Mouse (Mus musculus): ENCODE measurements at regions not wholly inside any gene's neighbourhood (a gene's known extent, or its start where the extent isn't known, plus 50 kb on each side); places are given as distances from the start of the nearest gene placed in this dataset.

DNA sequence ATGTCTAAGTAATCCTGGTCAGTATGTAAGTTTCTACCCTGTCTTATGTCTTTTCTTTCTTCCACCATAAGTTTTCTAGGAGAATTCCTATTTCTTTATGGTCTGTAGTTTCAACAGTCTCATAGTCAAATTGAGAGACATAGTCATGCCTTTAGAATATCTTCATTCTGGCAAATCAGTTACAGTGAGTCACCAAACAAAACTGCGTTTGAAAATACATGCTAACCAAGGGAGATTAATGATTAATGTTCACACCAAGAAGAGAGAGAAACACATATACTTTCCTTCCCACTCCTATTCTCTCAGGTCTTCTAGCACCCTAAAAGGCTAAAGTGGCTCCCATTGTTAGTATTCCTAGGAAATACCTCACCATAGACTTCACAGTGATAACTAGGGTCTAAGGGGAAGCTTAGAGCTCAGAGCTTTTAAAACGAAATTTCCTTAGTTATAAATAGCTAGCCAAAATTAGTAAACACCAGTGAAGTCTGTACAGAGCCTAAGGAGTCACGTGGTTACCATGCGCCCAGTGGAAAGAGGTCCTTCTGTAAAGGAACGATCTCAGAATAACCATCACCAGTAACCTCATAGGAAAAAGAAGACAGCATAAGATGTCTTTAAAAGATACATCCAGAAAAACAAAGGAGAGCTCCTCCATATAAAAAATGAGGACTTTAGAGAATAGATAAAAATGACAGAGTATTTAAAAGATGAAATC lies 281.8 kb upstream of the Htr2a start:
- no peak for DNase-seq (ENCODE audit: low read depth in 2 of 2, low spot score in 2 of 2)

DNA sequence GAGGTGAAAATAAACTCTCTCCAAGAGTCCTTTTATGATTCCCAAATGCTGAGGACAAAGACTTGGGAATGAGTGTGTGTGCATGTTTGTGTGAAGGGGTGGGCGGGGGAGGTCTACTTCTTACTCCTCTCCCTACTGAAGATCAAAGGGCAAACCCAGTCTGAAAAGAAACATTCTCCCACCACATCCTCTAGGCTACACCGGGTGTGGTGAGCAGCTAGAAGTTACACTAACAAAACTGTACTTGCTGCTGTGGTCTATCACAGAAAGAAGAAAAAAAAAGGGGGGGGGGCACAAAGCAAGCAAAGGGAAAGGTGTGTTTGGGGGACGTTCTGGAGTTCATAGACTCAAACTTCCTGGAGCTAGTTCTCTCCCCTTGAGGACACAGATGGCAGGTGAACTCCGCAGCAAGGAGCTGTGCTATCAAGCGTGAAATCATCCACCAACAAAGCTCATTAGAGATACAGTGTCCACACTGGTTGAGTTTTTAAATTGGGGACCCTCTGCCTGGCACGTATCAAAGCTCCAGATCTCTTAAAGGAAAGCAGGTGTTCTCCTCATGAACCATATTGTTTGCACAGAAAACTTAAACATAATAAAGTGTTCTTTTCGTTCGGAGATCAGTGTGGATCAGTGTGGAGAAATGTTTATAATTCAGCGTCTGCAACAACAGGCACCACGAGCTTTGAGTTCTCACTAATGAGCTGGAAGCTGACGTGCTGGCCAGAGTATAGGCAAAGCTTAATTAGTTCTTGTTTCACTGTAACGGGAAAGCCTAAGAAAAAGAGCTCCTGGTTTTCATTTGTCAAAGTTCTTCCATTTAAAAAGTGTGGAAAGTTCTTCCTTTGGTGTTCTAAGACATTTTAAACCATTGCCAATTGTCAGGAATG lies 280.7 kb upstream of the Htr2a start:
- DNase-seq (ENCODE audit: low read depth in 2 of 2, low spot score in 2 of 2) = peak; percentile 13 to 34

- DNase-seq (ENCODE audit: low read depth in 2 of 2, low spot score in 2 of 2) = no peak
Observed at GRCm38 (mm10) chr14:74384481-74384880, 256.2 kb upstream of the Htr2a start.

GRCm38 (mm10) chr14:74392419-74392818 lies 248.2 kb upstream of the Htr2a start:
- DNase-seq (ENCODE audit: low read depth in 2 of 2, low spot score in 2 of 2) = no peak

- no peak for DNase-seq (ENCODE audit: low read depth in 2 of 2, low spot score in 2 of 2)
Observed at GRCm38 (mm10) chr14:74397202-74397601, 243.4 kb upstream of the Htr2a start.

- DNase-seq (ENCODE audit: low read depth in 2 of 2, low spot score in 2 of 2) = no peak
Observed at GRCm38 (mm10) chr14:74409441-74409840, 231.2 kb upstream of the Htr2a start.

- no peak for DNase-seq (ENCODE audit: low read depth in 2 of 2, low spot score in 2 of 2)
Observed at GRCm38 (mm10) chr14:74428226-74428625, 212.4 kb upstream of the Htr2a start.

DNA sequence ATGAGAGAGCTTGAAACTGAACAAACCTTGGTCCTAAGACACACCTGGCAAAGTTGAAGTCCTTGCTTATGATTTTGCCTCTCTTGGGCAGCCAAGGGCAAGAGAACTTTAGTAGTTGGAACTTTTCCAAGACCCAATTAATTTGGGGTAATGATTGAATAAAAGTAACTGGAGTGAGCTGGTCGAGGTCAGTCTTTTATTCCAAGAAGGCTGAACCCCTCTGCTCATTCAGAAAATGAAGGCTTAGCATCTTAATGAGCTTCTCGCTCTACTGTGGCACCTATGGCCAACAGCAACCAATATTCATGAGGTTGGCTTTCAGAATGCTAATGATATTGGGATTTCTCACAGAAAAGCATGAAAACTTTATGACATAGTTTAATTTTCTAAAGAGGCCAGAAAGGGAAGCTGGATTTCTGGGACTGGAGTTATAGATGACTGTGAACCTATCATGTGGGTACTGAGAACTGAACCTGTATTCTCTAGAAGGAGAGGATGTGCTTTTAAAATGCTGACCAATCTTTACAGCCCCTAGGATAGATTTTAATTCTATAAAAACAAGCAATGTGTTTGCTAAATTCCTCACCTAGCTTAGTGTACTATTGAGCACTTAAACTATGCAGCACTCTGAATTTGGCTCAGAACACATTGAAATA lies 176.5 kb upstream of the Htr2a start:
- DNase-seq (ENCODE audit: low read depth in 2 of 2, low spot score in 2 of 2) = no peak

DNA sequence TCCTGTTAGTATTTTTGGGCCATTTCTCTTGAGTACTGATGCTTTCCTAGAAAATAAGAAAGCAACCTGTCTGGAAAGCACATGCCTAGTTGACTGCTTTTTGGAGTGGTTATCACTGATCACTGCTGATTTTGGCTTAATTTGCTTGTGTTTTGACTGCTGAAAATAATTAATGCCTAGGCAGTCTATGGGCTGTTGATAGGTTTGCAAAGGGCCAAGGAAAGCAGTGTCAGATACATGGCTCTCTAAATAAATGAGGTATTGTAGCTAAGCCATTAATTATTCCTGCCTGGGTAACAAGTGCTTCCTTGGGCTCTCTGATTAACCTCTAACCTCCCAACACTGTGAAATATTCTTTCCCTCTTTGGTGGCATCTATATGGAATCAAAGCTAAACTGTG lies 145.1 kb upstream of the Htr2a start:
- no peak for DNase-seq (ENCODE audit: low read depth in 2 of 2, low spot score in 2 of 2)

DNA sequence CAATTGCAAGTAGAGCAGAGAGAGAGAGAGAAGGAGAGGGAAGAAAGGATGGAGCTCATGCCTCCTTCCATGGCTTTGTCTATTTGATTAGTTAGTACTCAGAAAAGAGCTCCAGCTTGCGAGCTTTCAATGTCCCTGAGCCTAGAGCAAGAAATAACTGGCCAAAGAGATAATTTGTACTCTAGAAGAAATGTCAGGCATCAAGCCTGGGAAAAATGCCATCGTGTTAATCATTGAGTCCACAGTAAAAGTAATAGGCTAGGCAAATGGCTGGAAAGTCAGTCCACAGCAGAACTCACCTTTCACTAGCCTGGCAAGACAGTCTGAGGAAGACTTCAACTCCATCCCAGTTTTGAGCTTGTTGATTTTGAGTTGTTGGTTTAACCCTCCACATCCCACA lies 129.1 kb upstream of the Htr2a start:
- no peak for DNase-seq (ENCODE audit: low read depth in 2 of 2, low spot score in 2 of 2)

DNA sequence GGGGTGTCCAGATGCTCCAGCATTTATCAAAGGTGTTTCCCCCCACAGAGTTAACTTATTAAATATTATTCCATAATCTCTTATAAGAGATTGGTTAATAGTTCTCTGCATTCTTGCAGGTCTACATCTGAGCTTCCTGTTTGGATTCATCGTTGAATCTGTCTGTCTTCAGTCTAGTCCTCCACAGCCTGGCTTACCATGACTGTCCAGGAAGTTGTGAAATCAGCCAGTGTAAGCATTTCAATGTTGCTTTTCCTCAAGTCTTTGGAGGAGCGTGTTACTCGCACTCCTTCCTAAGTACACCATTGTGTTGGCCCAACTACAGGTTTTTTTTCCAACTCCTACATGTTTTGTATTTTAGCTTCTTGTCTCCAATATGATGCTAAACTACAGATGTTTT lies 124.2 kb upstream of the Htr2a start:
- DNase-seq (ENCODE audit: low read depth in 2 of 2, low spot score in 2 of 2) = no peak

- no peak for DNase-seq (ENCODE audit: low read depth in 2 of 2, low spot score in 2 of 2)
Observed at GRCm38 (mm10) chr14:74519531-74519930, 121.1 kb upstream of the Htr2a start.

DNA sequence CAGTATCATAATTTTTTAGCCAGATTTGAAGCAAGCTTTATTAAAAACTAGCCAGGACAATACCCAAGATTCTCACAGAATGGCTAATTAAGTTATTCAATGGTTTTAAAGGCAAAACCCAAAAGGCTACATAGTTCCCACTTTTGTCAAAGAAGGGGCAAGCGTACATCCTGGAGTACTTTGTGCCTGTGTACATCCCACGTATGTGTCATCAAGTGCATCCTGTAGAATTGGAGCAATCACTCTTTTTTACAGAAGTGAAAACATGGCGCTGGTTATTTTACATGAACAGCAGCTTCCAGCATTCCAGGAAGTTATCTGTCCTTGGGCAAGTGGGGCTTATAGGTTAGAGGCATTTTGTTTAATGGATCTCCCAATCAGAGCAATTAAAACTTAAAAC lies 119.0 kb upstream of the Htr2a start:
- no peak for DNase-seq (ENCODE audit: low read depth in 2 of 2, low spot score in 2 of 2)

GRCm38 (mm10) chr14:74527246-74527645 lies 113.4 kb upstream of the Htr2a start:
- DNase-seq (ENCODE audit: low read depth in 2 of 2, low spot score in 2 of 2) = no peak

DNA sequence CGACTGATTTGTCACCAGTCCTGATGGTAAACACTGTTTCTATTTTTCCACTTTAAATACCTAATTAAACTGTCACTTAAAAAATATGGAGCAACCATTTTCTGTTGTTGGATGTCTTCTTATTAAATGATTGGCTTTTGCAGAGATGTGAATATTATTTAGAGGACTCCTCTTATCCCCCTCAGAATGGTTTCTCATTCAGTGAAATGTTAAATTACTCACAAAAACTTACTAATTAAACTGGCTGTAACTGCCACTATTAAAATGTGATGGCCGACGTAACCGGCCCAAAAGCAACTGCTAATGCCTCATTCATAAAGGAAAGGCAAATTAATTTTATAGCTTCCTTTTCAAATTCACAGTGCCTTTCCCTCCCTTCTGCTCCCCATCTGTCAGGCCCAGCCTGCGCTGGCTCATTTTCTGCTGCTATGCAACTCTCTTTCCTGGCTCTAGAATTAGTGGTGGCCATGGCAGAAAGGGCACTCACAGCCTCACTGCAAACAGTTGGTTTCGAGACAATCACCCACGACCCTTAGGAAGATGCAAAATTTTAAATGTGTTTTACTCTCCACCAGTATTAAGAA lies 111.2 kb upstream of the Htr2a start:
- DNase-seq (ENCODE audit: low read depth in 2 of 2, low spot score in 2 of 2) = no peak

DNA sequence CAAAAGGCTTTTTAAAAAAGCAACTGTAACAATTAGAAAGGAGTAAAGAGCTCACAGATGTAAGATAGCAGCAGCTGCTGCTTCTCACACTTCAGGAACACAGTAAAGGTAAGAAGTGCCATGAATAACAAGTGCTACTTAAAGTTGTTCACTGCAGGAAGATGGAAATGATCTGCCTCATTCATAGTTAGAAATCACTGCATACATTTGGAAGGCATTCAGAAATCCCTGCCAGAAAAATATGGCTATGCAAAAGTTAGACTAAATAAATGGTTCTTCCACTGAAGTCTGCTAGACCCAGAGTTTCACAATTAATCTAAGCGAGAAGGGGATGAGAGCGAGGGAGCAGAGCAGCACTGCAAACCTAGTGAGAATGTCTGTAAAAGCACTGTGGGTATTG lies 102.5 kb upstream of the Htr2a start:
- DNase-seq (ENCODE audit: low read depth in 2 of 2, low spot score in 2 of 2) = no peak

DNA sequence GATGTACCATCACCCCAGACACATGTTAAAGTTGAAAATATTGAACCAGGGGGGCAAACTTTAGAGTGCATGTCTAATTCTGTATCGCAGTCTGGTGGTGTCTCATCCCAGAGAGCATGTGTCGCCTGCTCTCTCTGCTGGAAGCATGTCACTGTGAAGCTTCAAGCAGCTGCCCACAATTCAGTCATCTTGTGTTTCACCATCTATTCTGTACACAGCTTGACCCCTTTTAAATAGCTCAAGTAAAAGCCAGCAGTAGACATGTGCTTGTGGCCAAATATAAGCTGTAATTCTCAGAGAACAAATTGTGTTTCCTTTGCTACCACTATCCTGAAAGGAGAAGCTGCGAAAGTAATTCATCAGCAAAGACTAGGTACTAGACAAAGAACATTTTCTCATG lies 96.6 kb upstream of the Htr2a start:
- no peak for DNase-seq (ENCODE audit: low read depth in 2 of 2, low spot score in 2 of 2)

DNA sequence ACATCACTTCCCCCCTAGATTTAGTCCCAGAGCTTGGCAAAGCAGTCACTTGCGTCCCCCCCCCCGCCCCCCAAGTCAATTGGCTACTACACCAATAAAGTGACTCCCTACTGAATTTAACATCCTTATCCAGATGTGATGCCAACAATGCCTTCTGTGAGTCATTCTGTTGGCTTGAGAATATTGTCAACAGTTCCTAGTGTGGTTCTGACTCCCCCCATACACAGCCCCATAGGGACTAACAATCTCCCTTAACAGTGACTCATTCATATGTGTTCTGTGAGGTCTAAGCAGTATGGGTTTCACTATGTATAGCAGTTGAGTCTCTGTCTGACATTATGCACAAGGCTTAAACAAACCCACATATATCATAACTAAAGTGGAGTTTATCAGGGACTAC lies 89.5 kb upstream of the Htr2a start:
- no peak for DNase-seq (ENCODE audit: low read depth in 2 of 2, low spot score in 2 of 2)

DNA sequence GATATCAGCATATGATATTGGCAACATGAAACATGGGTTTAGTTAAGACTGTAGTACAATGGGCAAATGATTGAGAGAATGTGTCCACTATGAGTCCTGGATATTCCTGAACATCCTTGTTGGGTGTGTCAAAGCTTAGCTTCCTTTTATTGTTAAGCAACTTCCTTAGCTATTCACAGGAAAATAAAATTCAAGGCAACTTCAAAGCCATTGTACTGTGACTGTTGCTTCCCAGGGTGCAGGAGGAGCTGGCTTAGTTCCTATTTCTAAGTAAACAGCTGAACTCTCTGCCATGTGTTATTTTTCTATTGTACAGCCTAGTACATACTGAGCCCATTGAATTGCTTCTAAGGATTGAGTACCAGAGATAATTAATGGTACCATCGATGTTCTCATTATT lies 87.0 kb upstream of the Htr2a start:
- DNase-seq (ENCODE audit: low read depth in 2 of 2, low spot score in 2 of 2) = no peak

- DNase-seq (ENCODE audit: low read depth in 2 of 2, low spot score in 2 of 2) = no peak
Observed at GRCm38 (mm10) chr14:74558359-74558758, 82.3 kb upstream of the Htr2a start.
